Mouse (Mus musculus) limb, embryonic 15.5 days (tissue): ENCODE results near the gene Ccdc148. TPM values are rescaled to one million over a fixed set of nuclear protein-coding genes. Genes with fewer than 3 reads are reported as not detected.

Experiments
- ATAC-seq: fragments of 200-750 bp; cut with Nextera tagmentation; 2 replicates; pipeline ENCODE4 v1.8.0; 2017; ENCODE audit warnings: low read depth, moderate TSS enrichment; ENCODE audit not compliant: insufficient number of reproducible peaks, low FRiP score, low TSS enrichment
- H3K27ac ChIP-seq: fragments of 300-500 bp; sonication (generic); 2 replicates; pipeline ENCODE4 v1.5.1; 2015; ENCODE audit warnings: moderate library complexity, mild to moderate bottlenecking, inconsistent platforms
- H3K27me3 ChIP-seq: fragments of 300-500 bp; sonication (generic); 2 replicates; pipeline ENCODE4 v1.6.1; 2015; ENCODE audit warnings: inconsistent platforms
- H3K36me3 ChIP-seq: fragments of 300-500 bp; sonication (generic); 2 replicates; pipeline ENCODE4 v1.6.1; 2015; ENCODE audit warnings: inconsistent platforms
- H3K4me1 ChIP-seq: fragments of 300-500 bp; sonication (generic); 2 replicates; pipeline ENCODE4 v1.6.1; 2015; ENCODE audit warnings: inconsistent platforms
- H3K4me2 ChIP-seq: fragments of 300-500 bp; sonication (generic); 2 replicates; pipeline ENCODE4 v1.6.1; 2015; ENCODE audit warnings: mild to moderate bottlenecking, inconsistent platforms
- H3K4me3 ChIP-seq: fragments of 300-500 bp; sonication (generic); 2 replicates; pipeline ENCODE4 v1.5.1; 2015; ENCODE audit warnings: mild to moderate bottlenecking, inconsistent platforms
- H3K9ac ChIP-seq: fragments of 300-500 bp; sonication (generic); 2 replicates; pipeline ENCODE4 v1.6.1; 2015; ENCODE audit warnings: inconsistent platforms
- H3K9me3 ChIP-seq: fragments of 300-500 bp; sonication (generic); 2 replicates; pipeline ENCODE4 v1.6.1; 2016; ENCODE audit warnings: inconsistent platforms
- WGBS: fragments of 180-500 bp; shearing (Covaris S2); methylation state at CpG from one replicate; pipeline ENCODE4 v1.1.7; 2015; 5-methylcytosine and 5-hydroxymethylcytosine counted together
- polyA plus RNA-seq: library from polyadenylated mRNA; unstranded; fragments of >200 nt; fragmentation: Nextera tagmentation; extraction: Ambion mirVana; gene quantifications from 2 replicates; pipeline ENCODE4 v1.2.1, GENCODE M21; 2015

The Ccdc148 gene
- polyA plus RNA-seq, 1 experiment from 2014 or later: 0.84 TPM

DNA sequence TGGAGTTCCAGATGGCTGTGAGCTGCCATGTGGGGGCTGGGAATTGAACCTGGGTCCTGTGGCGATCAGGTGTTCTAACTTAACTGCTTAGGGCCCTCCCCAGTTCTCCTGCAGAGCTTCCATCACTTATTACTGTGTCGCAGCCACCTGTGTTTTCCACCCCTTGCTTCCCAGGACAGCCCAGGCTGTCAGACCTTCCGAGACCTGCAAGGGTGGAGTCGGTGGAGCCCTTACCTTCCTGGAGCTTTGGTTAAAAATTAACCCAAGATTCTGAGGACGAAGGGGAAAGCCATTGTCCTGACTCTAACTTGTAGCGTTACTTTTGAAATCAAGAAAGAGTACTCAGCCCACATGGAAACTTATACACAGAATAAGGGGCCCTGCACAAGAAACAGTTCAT, 15.4 kb upstream of the Ccdc148 start:
- H3K27ac ChIP-seq: no peak overlapping the region
- H3K9me3 ChIP-seq: no peaks in the 10 kb centered on the region
- no peak overlapping the region for H3K4me2 ChIP-seq

DNA sequence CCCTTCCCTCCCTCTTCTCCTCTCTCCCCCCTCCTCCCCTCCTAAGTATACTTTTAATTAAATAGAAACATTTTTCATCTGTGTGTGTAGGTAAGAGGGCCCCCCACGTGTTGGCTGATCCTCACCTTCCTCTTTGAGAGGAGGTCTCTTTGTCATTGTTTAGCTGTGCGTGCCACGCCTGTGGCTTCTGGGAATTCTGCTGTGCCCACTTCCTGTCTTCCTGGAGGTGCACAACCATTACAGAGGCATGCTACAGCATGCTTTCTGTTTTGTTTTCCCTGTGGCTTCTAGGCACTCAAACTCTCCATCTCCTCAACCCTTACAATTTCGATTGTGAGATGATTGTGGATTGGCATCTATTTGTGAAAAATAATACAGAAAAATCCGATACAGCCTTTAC, 11.1 kb upstream of the Ccdc148 start:
- Histone ChIP-seq H3K27me3 (no peaks in the 10 kb centered on the region), H3K27ac (no peak overlapping the region), H3K4me1 (no peaks in the 10 kb centered on the region), H3K4me2 (no peak overlapping the region), H3K9me3 (no peaks in the 10 kb centered on the region), H3K36me3 (no peaks in the 10 kb centered on the region), H3K4me3 (no peak overlapping the region), H3K9ac (no peak overlapping the region)
- no peak for ATAC-seq
- WGBS: 58% methylated on average over 5 of the region's 5 CpGs

More for the DNA sequence above, 15.4 kb upstream of the Ccdc148 start:
- WGBS: 93% methylated on average over 6 of the region's 6 CpGs
- no peak for ATAC-seq
- H3K27me3 ChIP-seq: no peaks in the 10 kb centered on the region
- H3K4me3 ChIP-seq: no peak overlapping the region
- H3K36me3 ChIP-seq: no peaks in the 10 kb centered on the region
- H3K9ac ChIP-seq: no peak overlapping the region
- H3K4me1 ChIP-seq: 0 out of 2 replicates have a peak, but pooled peaks cover 4% of the 10 kb centered on the region

DNA sequence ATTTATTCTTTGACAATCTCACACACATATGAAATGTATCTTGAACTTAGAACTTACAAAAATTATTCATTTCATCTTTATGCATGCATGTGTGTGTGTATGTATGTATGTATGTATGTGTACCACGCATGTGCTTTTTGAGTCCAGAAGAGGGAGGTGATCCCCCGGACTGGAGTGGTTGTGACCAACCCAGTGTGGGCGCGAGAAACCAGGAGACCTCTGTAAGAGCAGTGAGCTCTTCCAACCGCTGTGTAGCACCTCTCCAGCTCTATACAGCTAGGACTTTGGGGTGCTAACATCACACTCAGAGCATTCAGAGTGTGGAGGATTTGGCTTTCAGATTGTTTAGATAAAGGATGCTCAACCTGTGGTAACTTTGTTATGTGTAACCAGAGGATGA, 10.1 kb upstream of the Ccdc148 start:
- Histone ChIP-seq H3K4me2 (no peak overlapping the region), H3K36me3 (no peaks in the 10 kb centered on the region), H3K4me1 (no peaks in the 10 kb centered on the region), H3K27ac (no peak overlapping the region), H3K9ac (no peak overlapping the region), H3K27me3 (no peaks in the 10 kb centered on the region), H3K4me3 (no peak overlapping the region), H3K9me3 (no peaks in the 10 kb centered on the region)
- ATAC-seq: no peak
- 95% methylated on average over 5 of the region's 5 CpGs for WGBS

DNA sequence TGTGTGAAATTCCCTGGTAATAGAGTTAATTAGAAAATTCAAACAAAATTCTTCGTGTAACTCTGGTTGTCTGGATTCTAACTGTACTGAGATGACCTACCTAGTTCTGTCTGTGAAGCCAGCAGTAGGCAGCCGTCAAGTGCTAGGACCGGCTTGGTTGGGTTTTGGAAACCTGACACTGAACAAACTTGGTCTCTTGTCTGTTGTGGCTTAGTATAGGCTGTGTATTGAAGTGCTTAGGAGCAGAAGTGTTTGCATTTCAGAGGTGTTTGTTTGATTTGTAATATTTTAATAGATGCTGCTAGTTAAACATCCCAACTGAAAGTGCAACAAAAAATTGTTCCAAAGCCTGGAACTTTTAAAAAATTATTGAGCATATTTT, 9.7 kb upstream of the Ccdc148 start:
- 67% methylated on average over 3 of the region's 3 CpGs for WGBS
- Histone ChIP-seq H3K9me3 (no peaks in the 10 kb centered on the region), H3K9ac (no peak overlapping the region), H3K27ac (no peak overlapping the region), H3K36me3 (no peaks in the 10 kb centered on the region), H3K27me3 (no peaks in the 10 kb centered on the region), H3K4me3 (no peak overlapping the region), H3K4me2 (no peak overlapping the region), H3K4me1 (no peaks in the 10 kb centered on the region)
- no peak for ATAC-seq

DNA sequence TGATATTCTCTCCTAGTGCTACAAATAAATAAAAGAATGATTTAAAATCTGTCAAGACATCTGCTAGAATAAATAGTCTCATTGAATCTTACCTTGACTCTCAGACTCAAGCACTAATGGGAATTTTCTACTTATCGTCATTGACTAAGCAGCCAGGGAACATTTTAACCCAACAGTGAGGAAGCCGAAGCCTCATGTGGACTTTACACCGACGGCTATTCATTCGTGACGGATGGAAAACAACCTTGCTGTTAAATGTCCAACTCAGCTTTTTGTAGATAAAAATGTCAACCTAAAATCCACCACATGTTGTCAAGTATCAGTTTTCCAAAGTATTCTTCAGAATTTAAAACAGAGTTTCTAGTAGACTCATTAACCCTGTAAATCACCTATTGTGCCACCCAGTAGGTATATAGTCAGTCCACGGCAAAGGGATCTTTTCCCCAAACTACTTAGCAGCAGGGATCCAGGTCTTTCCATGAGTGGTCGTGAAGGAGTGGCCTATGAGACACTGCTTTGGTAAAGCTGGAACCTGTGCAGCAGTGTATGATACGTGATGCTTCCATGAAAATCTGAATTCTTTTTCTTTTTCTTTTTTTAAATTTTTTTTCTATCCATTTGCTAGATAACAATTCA, 9.2 kb upstream of the Ccdc148 start:
- Histone ChIP-seq H3K27me3 (no peaks in the 10 kb centered on the region), H3K4me3 (no peak overlapping the region), H3K4me1 (no peaks in the 10 kb centered on the region), H3K9me3 (no peaks in the 10 kb centered on the region), H3K36me3 (no peaks in the 10 kb centered on the region), H3K27ac (no peak overlapping the region), H3K4me2 (no peak overlapping the region), H3K9ac (no peak overlapping the region)
- WGBS: 67% methylated on average over 9 of the region's 9 CpGs
- ATAC-seq: no peak

DNA sequence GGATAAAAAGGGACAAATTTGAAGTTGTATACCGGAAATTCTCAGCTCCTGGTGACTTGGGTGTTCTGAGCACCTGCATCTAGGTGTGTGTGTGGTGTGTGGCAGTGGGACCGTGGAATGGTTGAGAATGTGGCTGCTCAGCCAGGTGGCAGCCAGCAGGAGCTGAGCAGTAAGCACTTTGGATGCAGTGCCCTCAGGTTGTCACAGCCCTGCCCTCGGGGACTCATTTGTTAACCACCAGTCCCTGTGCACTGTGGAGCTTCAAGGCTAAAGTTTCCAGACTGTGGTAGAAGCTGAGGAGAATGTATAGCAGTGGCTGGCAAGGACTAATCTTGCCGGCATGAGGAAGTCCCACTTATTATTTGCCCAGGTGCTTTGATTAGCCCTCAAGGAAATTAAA, 7.3 kb upstream of the Ccdc148 start:
- Histone ChIP-seq H3K9ac (no peak overlapping the region), H3K27ac (no peak overlapping the region), H3K4me2 (no peak overlapping the region), H3K36me3 (no peaks in the 10 kb centered on the region), H3K27me3 (no peaks in the 10 kb centered on the region), H3K4me1 (peaks cover 6% of the 10 kb centered on the region; the same call in 1 of the 2 replicates), H3K4me3 (no peak overlapping the region), H3K9me3 (no peaks in the 10 kb centered on the region)
- 61% methylated on average over 4 of the region's 4 CpGs for WGBS
- ATAC-seq: no peak

DNA sequence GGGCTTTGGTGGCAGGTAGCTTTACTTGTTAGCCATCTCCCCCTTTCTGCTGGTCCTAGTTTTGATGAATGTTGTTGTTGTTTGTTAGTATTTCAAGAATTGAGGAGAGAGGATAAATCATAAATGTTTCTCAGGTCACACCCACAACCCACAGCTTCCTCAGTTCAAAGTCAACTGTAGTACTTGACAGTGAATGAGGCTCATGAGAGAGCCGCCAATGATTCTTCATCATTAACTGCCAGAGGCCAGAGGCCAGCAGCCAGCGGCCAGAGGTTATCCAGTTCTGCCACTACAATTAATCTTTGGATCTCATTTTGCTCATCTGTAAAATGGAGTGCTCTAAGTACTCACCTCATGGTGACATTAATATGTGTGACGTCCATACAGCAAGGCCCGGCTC, 6.5 kb upstream of the Ccdc148 start:
- Histone ChIP-seq H3K4me2 (no peak overlapping the region), H3K9ac (no peak overlapping the region), H3K4me3 (no peak overlapping the region), H3K36me3 (no peaks in the 10 kb centered on the region), H3K27me3 (no peaks in the 10 kb centered on the region), H3K27ac (no peak overlapping the region), H3K4me1 (peaks cover 11% of the 10 kb centered on the region), H3K9me3 (no peaks in the 10 kb centered on the region)
- no peak for ATAC-seq
- 83% methylated on average over 4 of the region's 4 CpGs for WGBS

DNA sequence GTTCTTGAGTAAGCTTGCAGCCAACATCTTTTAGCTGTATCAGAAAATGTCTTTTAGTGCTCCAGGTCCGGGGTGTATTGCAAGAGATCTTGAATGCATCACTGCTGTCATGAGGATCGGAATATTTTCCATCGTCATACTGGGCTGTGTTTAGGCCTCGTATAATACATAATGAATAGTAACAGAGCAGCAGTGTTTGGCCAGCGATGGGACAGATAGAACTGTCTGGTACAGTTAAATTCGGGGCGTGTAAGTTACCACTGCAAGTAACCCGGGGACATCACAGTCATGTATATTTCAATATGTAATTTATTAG, 1.8 kb upstream of the Ccdc148 start:
- no peak for ATAC-seq
- Histone ChIP-seq H3K27me3 (no peaks in the 10 kb centered on the region), H3K4me2 (peak overlapping the region; percentile 80), H3K4me1 (peaks cover 18% of the 10 kb centered on the region), H3K9ac (no peak overlapping the region; the same call in 1 of the 2 replicates), H3K9me3 (no peaks in the 10 kb centered on the region), H3K4me3 (peak overlapping the region; percentile 92), H3K27ac (no peak overlapping the region), H3K36me3 (no peaks in the 10 kb centered on the region)
- 37% methylated on average over 8 of the region's 8 CpGs for WGBS

DNA sequence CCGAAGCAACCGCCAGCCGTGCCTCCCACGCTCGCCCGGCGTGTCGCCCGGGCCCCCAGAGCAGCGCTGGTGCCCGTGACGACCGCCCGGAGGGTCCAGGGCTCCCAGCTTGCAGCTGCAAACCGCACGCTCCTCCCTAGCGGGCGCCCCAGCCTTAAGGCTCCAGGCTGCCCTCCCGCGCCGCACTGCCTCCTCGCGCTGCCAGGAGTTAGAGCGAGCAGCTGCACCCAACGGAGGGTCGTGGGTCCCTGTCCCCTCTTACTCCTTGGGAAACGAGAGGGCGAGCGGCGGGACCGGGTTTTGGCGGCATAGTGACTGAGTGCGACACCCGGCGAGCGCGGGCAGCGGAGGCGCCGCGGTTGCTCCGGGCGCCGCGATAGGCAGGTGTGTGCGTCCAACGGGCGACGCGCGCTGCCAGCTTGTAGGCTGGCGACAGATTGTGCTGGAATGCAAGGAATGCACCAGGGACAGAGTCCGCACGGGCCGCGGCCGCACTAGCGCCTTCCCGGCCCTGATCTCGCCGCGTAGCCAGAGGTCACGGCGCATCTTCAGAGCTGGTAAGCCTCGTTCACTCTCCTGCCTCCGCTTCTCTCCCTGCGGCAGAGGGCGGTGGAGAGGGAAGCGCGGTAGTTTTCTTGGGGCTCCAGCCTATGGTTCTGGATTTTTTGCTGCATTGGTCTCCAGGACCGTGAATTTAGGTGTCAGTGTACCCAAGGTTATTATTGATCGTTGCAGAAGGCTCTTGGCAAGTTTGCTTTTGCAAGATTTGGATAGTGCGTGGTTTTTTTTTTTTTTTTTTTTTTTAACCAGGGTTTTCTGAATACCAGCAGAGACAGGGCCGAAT, 1.2 kb upstream of the Ccdc148 start:
- H3K27me3 ChIP-seq: no peaks in the 10 kb centered on the region
- under 1% methylated on average over 73 of the region's 74 CpGs for WGBS
- H3K36me3 ChIP-seq: no peaks in the 10 kb centered on the region

DNA sequence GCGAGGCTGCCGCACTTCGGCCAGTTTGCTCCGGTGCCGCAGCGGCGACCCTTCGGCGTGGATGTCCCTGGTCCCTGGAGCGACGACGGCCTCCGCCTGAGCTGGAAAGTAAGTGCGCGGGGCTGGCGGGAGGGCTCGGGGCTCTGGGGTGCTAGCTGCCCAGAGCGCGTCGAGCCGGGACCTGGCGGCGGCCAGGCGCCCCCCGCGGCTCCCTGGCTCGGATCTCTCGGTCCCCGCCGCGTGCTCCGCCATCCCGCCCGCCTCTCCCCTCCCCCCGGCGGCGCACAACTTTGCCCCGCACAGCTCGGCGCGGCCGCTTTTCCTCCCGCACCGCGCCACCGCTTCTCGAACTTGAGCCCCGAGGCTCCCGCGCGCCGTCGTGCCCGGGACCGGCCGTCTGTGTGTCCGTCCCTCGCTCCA, 548 bp upstream of the Ccdc148 start:
- Histone ChIP-seq H3K9me3 (no peaks in the 10 kb centered on the region), H3K36me3 (no peaks in the 10 kb centered on the region), H3K9ac (peak overlapping the region; percentile 88), H3K27me3 (no peaks in the 10 kb centered on the region), H3K4me2 (peak overlapping the region; percentile 80), H3K4me3 (peak overlapping the region; percentile 92), H3K4me1 (peaks cover 18% of the 10 kb centered on the region), H3K27ac (peak overlapping the region; percentile 86)
- WGBS: under 1% methylated on average over 30 of the region's 58 CpGs
- ATAC-seq: peak; percentile 45; the same call in 1 of the 2 replicates

More for the DNA sequence above, 1.2 kb upstream of the Ccdc148 start:
- Histone ChIP-seq H3K4me1 (peaks cover 18% of the 10 kb centered on the region), H3K4me3 (peak overlapping the region; percentile 92), H3K9me3 (no peaks in the 10 kb centered on the region), H3K9ac (peak overlapping the region; percentile 88), H3K27ac (peak overlapping the region; percentile 86), H3K4me2 (peak overlapping the region; percentile 80)
- ATAC-seq: peak; percentile 66; the same call in 1 of the 2 replicates

DNA sequence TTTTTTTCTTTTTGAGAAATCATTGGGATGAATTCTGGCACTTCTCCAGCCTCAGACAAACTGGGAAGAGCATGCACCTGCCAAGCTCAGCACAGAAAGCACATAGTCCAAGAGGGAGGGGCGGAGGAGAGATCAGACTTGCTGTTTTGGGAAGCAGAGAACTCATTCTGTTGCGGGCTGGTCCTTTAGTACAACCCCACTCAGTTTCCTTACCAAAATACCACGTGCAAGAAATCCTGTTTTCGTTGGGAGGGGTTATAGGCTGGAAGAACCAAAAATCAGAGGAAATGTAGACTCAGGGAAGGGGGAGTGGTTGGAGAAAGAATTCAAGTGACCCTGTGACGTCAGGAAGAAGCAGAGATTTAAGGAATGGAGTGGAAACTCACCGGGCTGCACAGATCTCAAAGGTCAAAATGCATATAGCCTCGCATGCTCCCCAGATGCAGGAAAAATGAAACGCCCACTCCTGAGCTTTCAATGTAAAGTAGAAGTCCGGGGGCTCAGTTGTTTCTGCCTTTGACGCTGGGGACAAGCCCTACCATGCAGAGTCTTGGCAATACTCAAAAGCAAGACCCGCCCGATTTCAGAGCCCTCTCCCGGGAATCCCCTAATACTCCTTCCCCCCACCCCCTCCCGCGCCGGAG, 400 bp downstream of the Ccdc148 start:
- Histone ChIP-seq H3K27me3 (no peaks in the 10 kb centered on the region), H3K9ac (no peak overlapping the region), H3K27ac (no peak overlapping the region; the same call in 1 of the 2 replicates), H3K4me2 (peak overlapping the region; percentile 80), H3K9me3 (no peaks in the 10 kb centered on the region), H3K4me1 (peaks cover 18% of the 10 kb centered on the region), H3K4me3 (peak overlapping the region; percentile 92), H3K36me3 (no peaks in the 10 kb centered on the region)
- peak; percentile 53; the same call in 1 of the 2 replicates for ATAC-seq
- under 1% methylated on average over 16 of the region's 16 CpGs for WGBS

DNA sequence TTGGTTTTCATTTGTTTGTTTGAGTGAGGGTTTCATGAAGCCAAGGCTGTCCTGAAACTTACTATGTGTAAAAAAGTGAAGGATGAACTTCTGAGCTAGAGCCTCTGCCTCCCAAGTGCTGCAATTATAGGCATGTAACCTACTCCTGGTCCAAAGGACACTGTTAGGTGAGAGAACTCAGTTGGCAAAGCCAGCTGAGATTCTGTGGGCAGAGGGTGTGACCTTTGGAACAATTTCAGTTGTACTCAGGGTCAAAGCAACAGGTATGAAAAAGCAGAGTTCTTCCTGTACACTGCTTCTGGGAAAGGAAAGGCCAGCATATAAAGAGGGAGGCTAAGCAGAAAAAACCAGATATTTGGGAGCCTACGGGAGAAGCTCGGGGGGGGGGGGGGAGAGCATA, 2.4 kb downstream of the Ccdc148 start:
- H3K9me3 ChIP-seq: no peaks in the 10 kb centered on the region
- no peak overlapping the region for H3K4me3 ChIP-seq
- 40% methylated on average over 2 of the region's 2 CpGs for WGBS
- H3K27me3 ChIP-seq: no peaks in the 10 kb centered on the region
- H3K4me1 ChIP-seq: peaks cover 14% of the 10 kb centered on the region
- ATAC-seq: no peak
- H3K27ac ChIP-seq: no peak overlapping the region
- no peaks in the 10 kb centered on the region for H3K36me3 ChIP-seq
- H3K9ac ChIP-seq: no peak overlapping the region
- H3K4me2 ChIP-seq: no peak overlapping the region
